Mouse (Mus musculus) heart, embryonic 15.5 days (tissue): Measurements from ENCODE around the gene Dlgap4. TPM values are rescaled to one million over a fixed set of nuclear protein-coding genes. Genes with fewer than 3 reads are reported as not detected.

Experiments used
- ATAC-seq: fragments of 200-750 bp; cut with Nextera tagmentation; replicated peaks from 2 replicates; pipeline ENCODE4 v1.8.0; 2017; ENCODE audit warnings: low read depth, moderate TSS enrichment; ENCODE audit not compliant: insufficient number of reproducible peaks, insufficient read depth, low FRiP score
- H3K27ac ChIP-seq: fragments of 300-500 bp; sonication (generic); 2 replicates; pipeline ENCODE4 v1.5.1; 2015; ENCODE audit warnings: mild to moderate bottlenecking, inconsistent platforms
- H3K27me3 ChIP-seq: fragments of 300-500 bp; sonication (generic); 2 replicates; pipeline ENCODE4 v1.6.1; 2015; ENCODE audit warnings: inconsistent platforms
- H3K36me3 ChIP-seq: fragments of 300-500 bp; sonication (generic); 2 replicates; pipeline ENCODE4 v1.6.1; 2015; ENCODE audit warnings: mild to moderate bottlenecking, inconsistent platforms
- H3K4me1 ChIP-seq: fragments of 300-500 bp; sonication (generic); replicated peaks from 2 replicates; pipeline ENCODE4 v1.6.1; 2015; ENCODE audit warnings: inconsistent platforms
- H3K4me2 ChIP-seq: fragments of 300-500 bp; sonication (generic); 2 replicates; pipeline ENCODE4 v1.6.1; 2015; ENCODE audit warnings: inconsistent platforms, mild to moderate bottlenecking, moderate library complexity
- H3K4me3 ChIP-seq: fragments of 300-500 bp; sonication (generic); 2 replicates; pipeline ENCODE4 v1.5.1; 2015; ENCODE audit warnings: mild to moderate bottlenecking, inconsistent platforms
- H3K9ac ChIP-seq: fragments of 300-500 bp; sonication (generic); 2 replicates; pipeline ENCODE4 v1.6.1; 2015; ENCODE audit warnings: mild to moderate bottlenecking, inconsistent platforms
- H3K9me3 ChIP-seq: fragments of 300-500 bp; sonication (generic); replicated peaks from 2 replicates; pipeline ENCODE4 v1.6.1; 2016; ENCODE audit warnings: inconsistent platforms
- WGBS: fragments of 180-500 bp; shearing (Covaris S2); methylation state at CpG from one replicate; pipeline ENCODE4 v1.1.7; 2015; ENCODE audit warnings: mixed read lengths; 5-methylcytosine and 5-hydroxymethylcytosine counted together
- polyA plus RNA-seq: library from polyadenylated mRNA; unstranded; fragments of >200 nt; fragmentation: Nextera tagmentation; extraction: Ambion mirVana; gene quantifications from 2 replicates; pipeline ENCODE4 v1.2.1, GENCODE M21; 2015

Gene Dlgap4
- polyA plus RNA-seq, 1 experiment from 2014 or later: 45.4 TPM

- WGBS: 29% methylated on average over 7 of the region's 7 CpGs
- Histone ChIP-seq H3K9me3 (no peaks in the 10 kb centered on the region), H3K4me2 (peak overlapping the region; percentile 84), H3K27ac (peak overlapping the region; percentile 19), H3K4me1 (peaks cover 68% of the 10 kb centered on the region), H3K4me3 (peak overlapping the region; percentile 44), H3K27me3 (no peaks in the 10 kb centered on the region), H3K9ac (peak overlapping the region; percentile 53), H3K36me3 (peaks cover 9% of the 10 kb centered on the region)
- no peak for ATAC-seq
These were observed 164.0 kb downstream of the Dlgap4 start for GRCm38 (mm10) chr2:156777326-156778004.

- H3K9ac ChIP-seq: peak overlapping the region; percentile 39; the same call in 1 of the 2 replicates
- 73% methylated on average over 8 of the region's 8 CpGs for WGBS
- H3K4me2 ChIP-seq: peak overlapping the region; percentile 84
These were observed 165.1 kb downstream of the Dlgap4 start for GRCm38 (mm10) chr2:156778571-156778970.

GRCm38 (mm10) chr2:156779036-156779435 is 165.5 kb downstream of the Dlgap4 start:
- H3K9me3 ChIP-seq: no peaks in the 10 kb centered on the region
- WGBS: 42% methylated on average over 5 of the region's 5 CpGs
- peak overlapping the region; percentile 17 for H3K4me3 ChIP-seq
- H3K9ac ChIP-seq: no peak overlapping the region
- H3K36me3 ChIP-seq: peaks cover 9% of the 10 kb centered on the region
- ATAC-seq: no peak
- H3K27ac ChIP-seq: peak overlapping the region; percentile 17; the same call in 1 of the 2 replicates
- no peaks in the 10 kb centered on the region for H3K27me3 ChIP-seq
- peaks cover 81% of the 10 kb centered on the region for H3K4me1 ChIP-seq
- H3K4me2 ChIP-seq: peak overlapping the region; percentile 84

More at GRCm38 (mm10) chr2:156778571-156778970, 165.1 kb downstream of the Dlgap4 start:
- peaks cover 79% of the 10 kb centered on the region for H3K4me1 ChIP-seq
- peaks cover 9% of the 10 kb centered on the region for H3K36me3 ChIP-seq
- ATAC-seq: no peak
- H3K9me3 ChIP-seq: no peaks in the 10 kb centered on the region
- no peaks in the 10 kb centered on the region for H3K27me3 ChIP-seq
- H3K27ac ChIP-seq: peak overlapping the region; percentile 17; the same call in 1 of the 2 replicates
- peak overlapping the region; percentile 17 for H3K4me3 ChIP-seq

GRCm38 (mm10) chr2:156779488-156779887 is 166.0 kb downstream of the Dlgap4 start:
- peaks cover 9% of the 10 kb centered on the region for H3K36me3 ChIP-seq
- H3K4me2 ChIP-seq: peak overlapping the region; percentile 84
- H3K27me3 ChIP-seq: no peaks in the 10 kb centered on the region
- no peaks in the 10 kb centered on the region for H3K9me3 ChIP-seq
- no peak overlapping the region for H3K4me3 ChIP-seq
- H3K27ac ChIP-seq: no peak overlapping the region
- WGBS: 40% methylated on average over 2 of the region's 2 CpGs
- H3K4me1 ChIP-seq: peaks cover 82% of the 10 kb centered on the region
- no peak for ATAC-seq
- H3K9ac ChIP-seq: no peak overlapping the region

- no peak overlapping the region for H3K4me3 ChIP-seq
- H3K27me3 ChIP-seq: no peaks in the 10 kb centered on the region
- WGBS: 72% methylated on average over 9 of the region's 9 CpGs
- no peak overlapping the region for H3K9ac ChIP-seq
- peaks cover 9% of the 10 kb centered on the region for H3K36me3 ChIP-seq
- no peaks in the 10 kb centered on the region for H3K9me3 ChIP-seq
- H3K27ac ChIP-seq: no peak overlapping the region
- ATAC-seq: no peak
- H3K4me1 ChIP-seq: peaks cover 75% of the 10 kb centered on the region
- H3K4me2 ChIP-seq: peak overlapping the region; percentile 14; the same call in 1 of the 2 replicates
These were observed 166.6 kb downstream of the Dlgap4 start for GRCm38 (mm10) chr2:156780129-156780528.

- Histone ChIP-seq H3K36me3 (peaks cover 9% of the 10 kb centered on the region), H3K4me3 (no peak overlapping the region), H3K9ac (no peak overlapping the region), H3K4me2 (no peak overlapping the region), H3K4me1 (peaks cover 70% of the 10 kb centered on the region), H3K27ac (no peak overlapping the region), H3K9me3 (no peaks in the 10 kb centered on the region), H3K27me3 (no peaks in the 10 kb centered on the region)
- 33% methylated on average over 17 of the region's 17 CpGs for WGBS
- 0 out of 2 replicates have a peak, but pooled peaks have one; percentile 7 for ATAC-seq
These were observed 167.2 kb downstream of the Dlgap4 start for GRCm38 (mm10) chr2:156780752-156781151.

GRCm38 (mm10) chr2:156781281-156781680 is 167.8 kb downstream of the Dlgap4 start:
- Histone ChIP-seq H3K27me3 (no peaks in the 10 kb centered on the region), H3K9me3 (no peaks in the 10 kb centered on the region), H3K36me3 (peaks cover 9% of the 10 kb centered on the region), H3K4me3 (no peak overlapping the region), H3K4me1 (peaks cover 65% of the 10 kb centered on the region), H3K4me2 (no peak overlapping the region), H3K9ac (no peak overlapping the region), H3K27ac (no peak overlapping the region)
- no peak for ATAC-seq
- WGBS: 65% methylated on average over 4 of the region's 4 CpGs

- no peak overlapping the region for H3K4me2 ChIP-seq
- H3K9me3 ChIP-seq: no peaks in the 10 kb centered on the region
- H3K36me3 ChIP-seq: peaks cover 9% of the 10 kb centered on the region
- ATAC-seq: no peak
- 72% methylated on average over 4 of the region's 4 CpGs for WGBS
- no peak overlapping the region for H3K27ac ChIP-seq
- H3K4me1 ChIP-seq: peaks cover 62% of the 10 kb centered on the region
- H3K9ac ChIP-seq: no peak overlapping the region
- no peak overlapping the region for H3K4me3 ChIP-seq
- H3K27me3 ChIP-seq: no peaks in the 10 kb centered on the region
These were observed 168.5 kb downstream of the Dlgap4 start for GRCm38 (mm10) chr2:156781836-156782480.

- Histone ChIP-seq H3K4me3 (no peak overlapping the region), H3K9ac (no peak overlapping the region), H3K4me2 (no peak overlapping the region)
These were observed 169.2 kb downstream of the Dlgap4 start for GRCm38 (mm10) chr2:156782481-156783348.

GRCm38 (mm10) chr2:156783349-156783728 is 169.8 kb downstream of the Dlgap4 start:
- Histone ChIP-seq H3K27me3 (no peaks in the 10 kb centered on the region), H3K9ac (no peak overlapping the region), H3K9me3 (no peaks in the 10 kb centered on the region), H3K4me3 (no peak overlapping the region), H3K4me2 (no peak overlapping the region), H3K27ac (peak overlapping the region; percentile 53), H3K36me3 (peaks cover 9% of the 10 kb centered on the region), H3K4me1 (peaks cover 50% of the 10 kb centered on the region)
- WGBS: 17% methylated on average over 9 of the region's 9 CpGs
- ATAC-seq: peak; percentile 39

More at GRCm38 (mm10) chr2:156782481-156783348, 169.2 kb downstream of the Dlgap4 start:
- ATAC-seq: no peak
- Histone ChIP-seq H3K27me3 (no peaks in the 10 kb centered on the region), H3K36me3 (peaks cover 9% of the 10 kb centered on the region), H3K4me1 (peaks cover 55% of the 10 kb centered on the region), H3K9me3 (no peaks in the 10 kb centered on the region), H3K27ac (peak overlapping the region; percentile 53)
- 78% methylated on average over 10 of the region's 10 CpGs for WGBS

GRCm38 (mm10) chr2:156784016-156784585 is 170.6 kb downstream of the Dlgap4 start:
- H3K4me1 ChIP-seq: peaks cover 43% of the 10 kb centered on the region
- H3K4me3 ChIP-seq: no peak overlapping the region
- no peaks in the 10 kb centered on the region for H3K27me3 ChIP-seq
- no peak overlapping the region for H3K9ac ChIP-seq
- ATAC-seq: no peak
- no peaks in the 10 kb centered on the region for H3K9me3 ChIP-seq
- no peak overlapping the region for H3K4me2 ChIP-seq
- peak overlapping the region; percentile 45 for H3K27ac ChIP-seq
- H3K36me3 ChIP-seq: peaks cover 9% of the 10 kb centered on the region
- 33% methylated on average over 7 of the region's 7 CpGs for WGBS
